Comparison of ENCODE assay signal across 22 mouse cellular contexts in the genomic region with DNA sequence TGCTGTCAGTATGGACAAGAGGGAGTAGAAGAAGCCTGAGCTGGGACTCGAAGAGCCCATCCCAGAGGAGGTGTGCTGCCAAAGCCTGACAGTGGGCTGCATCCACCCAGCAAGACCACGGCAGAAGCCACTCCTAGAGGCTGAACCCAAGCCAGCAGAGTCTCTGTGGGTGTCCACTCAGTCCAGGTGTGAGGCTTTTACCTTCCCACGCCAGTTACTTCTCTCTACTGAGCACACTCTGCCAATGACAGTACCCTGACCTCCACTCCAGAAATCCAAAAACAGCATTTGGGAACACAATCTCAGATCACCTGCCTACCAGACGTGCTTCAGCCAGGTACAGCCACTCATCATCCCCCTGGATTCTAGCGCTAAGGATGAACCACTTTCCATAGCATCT.
A peak's percentile ranks its signal among the peaks of the same experiment; 100 is the strongest.
DNase-seq lines count a peak whose midpoint lies in the region; ATAC-seq and TF ChIP-seq lines count a peak whose summit lies in the region.
"Had no signal": no experiment of that assay in that cellular context is flagged by ENCODE, and none has a peak within 500 bp of the region (broad histone marks: within the 10 kb centered on the region; RNA-seq: fewer than 3 reads in every experiment).

No protein-coding gene starts in this region.

- 77% methylated on average over 5 of the region's 5 CpGs for WGBS in forebrain, embryonic 11.5 days
- 71% methylated on average over 5 of the region's 5 CpGs for WGBS in forebrain, embryonic 10.5 days
- WGBS in cerebellum, adult 2 months, result 18% methylated on average over 5 of the region's 5 CpGs

- DNase-seq in forebrain, embryonic 11.5 days (ENCODE audit: low spot score), result peak; percentile 30
- DNase-seq in forebrain, embryonic 10.5 days (ENCODE audit: extremely low spot score, low spot score), result no peak
- DNase-seq in layer of hippocampus, adult 2 months (ENCODE audit: low spot score in 2 of 2), result no peak
- no peak for DNase-seq in layer of hippocampus, adult 8-10 months (ENCODE audit: low spot score in 2 of 2)
- peak; percentile 58 to 59 for DNase-seq in cerebellum, adult 2 months
- DNase-seq in cerebellum, postnatal 14 days, result peak; percentile 63 to 72
- DNase-seq in kidney, postnatal 4 days, result no peak
- DNase-seq: adrenal gland, postnatal 36 days; kidney, adult 8-10 months; kidney, postnatal 10 days; liver, postnatal 0 days; thymus, postnatal 36 days had no signal

- ATAC-seq in forebrain, embryonic 11.5 days (replicated peaks; ENCODE audit: low FRiP score), result no peak
- no peak for ATAC-seq in inflammation-experienced regulatory T-cells, adult 6 months
- ATAC-seq: forebrain, embryonic 13.5 days; intestine, embryonic 15.5 days; liver, postnatal 0 days; lung, postnatal 0 days had no signal

- no peaks in the 10 kb centered on the region for H3K9me3 ChIP-seq in forebrain, embryonic 11.5 days (ENCODE audit: control insufficient read depth, low read length)
- H3K9me3 ChIP-seq in forebrain, embryonic 10.5 days, result no peaks in the 10 kb centered on the region
- H3K9me3 ChIP-seq: forebrain, embryonic 13.5 days; intestine, embryonic 15.5 days; limb, embryonic 12.5 days; midbrain, embryonic 10.5 days; neural tube, embryonic 12.5 days; stomach, embryonic 15.5 days had no signal

- no peaks in the 10 kb centered on the region for H3K36me3 ChIP-seq in forebrain, embryonic 11.5 days (ENCODE audit: control insufficient read depth, insufficient read depth, low read length)
- no peaks in the 10 kb centered on the region for H3K36me3 ChIP-seq in forebrain, embryonic 10.5 days (replicated peaks)
- H3K36me3 ChIP-seq: intestine, embryonic 15.5 days; limb, embryonic 12.5 days; midbrain, embryonic 10.5 days; neural tube, embryonic 12.5 days; stomach, embryonic 15.5 days had no signal

- TF ChIP-seq POLR2A in cerebellum, adult 2 months (IDR thresholded peaks at IDR 0.05; ENCODE audit: borderline replicate concordance, insufficient read depth, low read length), result no peak

- no peak for TF ChIP-seq CTCF in layer of hippocampus, adult 2 months (conservative IDR thresholded peaks at IDR 0.05)
- no peak for TF ChIP-seq CTCF in cerebellum, adult 2 months (IDR thresholded peaks at IDR 0.05; ENCODE audit: borderline replicate concordance, insufficient read depth, low read depth, low read length)

- peaks cover 5% of the 10 kb centered on the region; the same call in 1 of the 2 replicates for H3K4me1 ChIP-seq in forebrain, embryonic 11.5 days (replicated peaks; ENCODE audit: control insufficient read depth, insufficient read depth, low read length)
- peaks cover 39% of the 10 kb centered on the region for H3K4me1 ChIP-seq in forebrain, embryonic 10.5 days
- H3K4me1 ChIP-seq in cerebellum, adult 2 months (ENCODE audit: control insufficient read depth, insufficient read depth, low read length), result peaks cover 72% of the 10 kb centered on the region

- no peak overlapping the region for H3K4me2 ChIP-seq in forebrain, embryonic 11.5 days (ENCODE audit: low read depth, low read length, severe bottlenecking)
- H3K4me2 ChIP-seq: forebrain, embryonic 13.5 days; intestine, embryonic 15.5 days; limb, embryonic 12.5 days; liver, embryonic 11.5 days; neural tube, embryonic 12.5 days; stomach, embryonic 15.5 days had no signal

- H3K9ac ChIP-seq in forebrain, embryonic 11.5 days (ENCODE audit: low read length), result no peak overlapping the region
- H3K9ac ChIP-seq: forebrain, embryonic 13.5 days; intestine, embryonic 15.5 days; limb, embryonic 12.5 days; liver, postnatal 0 days; neural tube, embryonic 12.5 days; stomach, embryonic 15.5 days had no signal

- H3K27me3 ChIP-seq in forebrain, embryonic 11.5 days (ENCODE audit: control insufficient read depth, insufficient read depth, low read length), result no peaks in the 10 kb centered on the region
- no peaks in the 10 kb centered on the region for H3K27me3 ChIP-seq in forebrain, embryonic 10.5 days (ENCODE audit: poor library complexity, severe bottlenecking)
- no peaks in the 10 kb centered on the region for H3K27me3 ChIP-seq in cerebellum, adult 2 months (ENCODE audit: control insufficient read depth, insufficient read depth, low read length)
- H3K27me3 ChIP-seq: forebrain, embryonic 13.5 days; intestine, embryonic 15.5 days; neural tube, embryonic 12.5 days; stomach, embryonic 15.5 days had no signal

- H3K27ac ChIP-seq in forebrain, embryonic 11.5 days (ENCODE audit: low read depth, low read length), result no peak overlapping the region
- no peak overlapping the region for H3K27ac ChIP-seq in forebrain, embryonic 10.5 days
- 0 out of 2 replicates have a peak overlapping the region, but pooled peaks have one; percentile 59 for H3K27ac ChIP-seq in layer of hippocampus, adult 2 months
- H3K27ac ChIP-seq in cerebellum, adult 2 months (ENCODE audit: insufficient read depth, low read length), result peak overlapping the region; percentile 70
- H3K27ac ChIP-seq: forebrain, embryonic 13.5 days; intestine, embryonic 15.5 days; limb, embryonic 12.5 days; macrophage; neural tube, embryonic 12.5 days; stomach, embryonic 15.5 days had no signal

- no peak overlapping the region for H3K4me3 ChIP-seq in forebrain, embryonic 11.5 days (ENCODE audit: low read depth, low read length)
- no peak overlapping the region for H3K4me3 ChIP-seq in forebrain, embryonic 10.5 days
- H3K4me3 ChIP-seq in layer of hippocampus, adult 2 months, result no peak overlapping the region
- H3K4me3 ChIP-seq in cerebellum, adult 2 months (replicated peaks; ENCODE audit: insufficient read depth, low read depth, low read length), result no peak overlapping the region
- H3K4me3 ChIP-seq: forebrain, embryonic 13.5 days; intestine, embryonic 15.5 days; limb, embryonic 12.5 days; midbrain, embryonic 10.5 days; neural tube, embryonic 12.5 days; stomach, embryonic 15.5 days had no signal

Comparison
In these comparisons a context has a peak if more than half of its experiments do, and no peak if none do; other contexts are left out.
1. DNase-seq: peak in forebrain, embryonic 11.5 days (single experiment), cerebellum, adult 2 months (2 of 2) and cerebellum, postnatal 14 days (2 of 2); none in forebrain, embryonic 10.5 days (single experiment), layer of hippocampus, adult 2 months (0 of 2), layer of hippocampus, adult 8-10 months (0 of 2) and kidney, postnatal 4 days (0 of 2).
2. H3K27ac ChIP-seq: peak in layer of hippocampus, adult 2 months (single experiment) and cerebellum, adult 2 months (single experiment); none in forebrain, embryonic 11.5 days (single experiment) and forebrain, embryonic 10.5 days (single experiment).